Mouse (Mus musculus) erythroid progenitor cell, adult 5-6 weeks (primary cell): Measurements from ENCODE around the gene Zmynd10. TPM values are rescaled to one million over a fixed set of nuclear protein-coding genes. Genes with fewer than 3 reads are reported as not detected.

Source experiments
- ATAC-seq: replicated peaks from 2 replicates; pipeline ENCODE4 v1.8.0; 2016; ENCODE audit warnings: moderate number of reproducible peaks, mild to moderate bottlenecking, moderate TSS enrichment, inconsistent platforms; ENCODE audit not compliant: poor library complexity, low FRiP score, severe bottlenecking
- total RNA-seq, 2 experiments: library from RNA; stranded (forward) in 1 of 2; stranded (reverse) in 1 of 2; fragments of 150-400 nt in 1 of 2; fragments of 186-747, 209-891 nt in 1 of 2; gene quantifications; 2 replicates each; pipeline versions ENCODE4 v1.2.3 to v1.2.4; 2015 to 2017; ENCODE audit warnings: low replicate concordance in 2 of 2

The Zmynd10 gene
- total RNA-seq, 2 experiments from 2014 or later = not detected

DNA sequence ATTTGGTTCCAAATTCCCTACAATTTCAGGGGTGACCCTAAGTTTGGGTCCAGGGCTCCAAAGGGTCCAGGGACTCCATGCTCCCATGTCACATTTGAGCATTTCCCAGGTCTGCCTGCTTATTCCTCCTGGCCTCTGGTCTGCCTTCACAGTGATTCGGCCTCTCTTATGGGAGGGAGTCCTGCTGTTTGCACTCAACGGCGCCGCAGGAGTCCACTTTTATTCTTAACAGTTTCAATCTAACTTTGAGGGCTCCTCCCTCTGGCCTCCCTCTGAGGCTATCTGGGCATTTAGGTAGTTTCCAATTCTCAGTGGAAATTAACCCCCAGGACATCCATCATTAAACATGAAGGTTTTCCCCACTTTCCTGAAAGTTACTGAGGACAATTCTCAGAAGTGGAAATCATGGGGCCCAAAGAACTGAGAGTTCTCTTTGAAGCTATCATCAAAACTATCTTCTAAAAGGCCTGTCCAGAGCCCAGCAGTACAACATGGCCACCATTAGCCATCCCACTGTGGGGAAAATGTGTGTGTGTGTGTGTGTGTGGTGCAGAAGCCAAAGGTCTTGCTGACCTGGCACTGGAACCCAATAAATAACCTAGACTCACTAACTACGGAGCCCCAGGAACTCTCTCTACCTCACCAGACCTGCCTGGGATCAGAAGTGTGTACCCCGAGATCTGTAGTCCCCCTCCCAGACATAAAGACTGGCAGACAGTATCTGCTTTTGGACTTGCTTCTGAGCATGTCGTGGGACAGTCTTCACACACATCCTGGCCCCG lies 47.4 kb downstream of the Zmynd10 start:
- no peak for ATAC-seq

DNA sequence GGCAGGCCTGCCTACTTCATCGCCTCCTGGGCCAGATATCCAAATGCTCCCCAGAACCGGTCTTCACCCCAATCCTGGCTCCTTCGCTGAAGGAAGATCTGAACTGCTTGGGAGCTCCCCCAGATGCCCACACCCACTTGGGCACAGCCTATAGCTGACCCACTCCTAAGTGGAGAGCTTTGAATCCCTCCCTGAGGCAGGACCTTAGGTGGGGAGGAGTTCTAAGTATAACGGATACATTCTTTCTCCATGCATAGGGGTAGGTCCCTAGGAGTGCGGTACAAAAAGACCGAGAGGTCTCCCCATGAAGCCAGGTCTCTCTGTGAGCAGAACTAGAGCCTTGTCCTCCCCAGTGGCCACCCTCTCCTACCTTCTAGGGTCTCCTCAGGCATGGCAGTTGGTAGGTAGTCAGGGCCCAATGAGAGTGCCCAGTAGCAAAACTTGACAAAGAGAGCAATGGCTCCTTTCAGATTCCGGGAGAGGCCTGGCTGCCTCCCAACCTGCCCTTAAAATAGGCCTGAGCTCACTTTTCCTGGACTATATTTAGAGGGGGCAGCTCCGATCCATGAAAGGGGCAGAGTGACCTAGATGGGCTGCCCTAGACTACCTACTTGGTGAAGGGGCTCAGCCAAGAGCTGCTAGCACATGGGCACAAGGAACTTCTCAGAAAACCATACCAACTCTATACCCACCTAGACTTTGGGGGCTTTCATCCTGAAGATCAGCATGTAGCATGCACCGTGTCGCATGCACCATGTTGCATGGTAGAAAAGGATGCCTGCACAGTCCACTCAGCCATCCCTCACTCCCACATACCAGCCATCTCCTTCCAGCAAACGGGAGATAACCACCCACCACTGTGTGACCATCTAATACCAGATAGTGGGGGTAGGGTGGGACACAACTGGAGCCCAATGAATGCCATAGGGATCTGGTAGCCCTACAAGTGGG lies 49.8 kb downstream of the Zmynd10 start:
- ATAC-seq = no peak

DNA sequence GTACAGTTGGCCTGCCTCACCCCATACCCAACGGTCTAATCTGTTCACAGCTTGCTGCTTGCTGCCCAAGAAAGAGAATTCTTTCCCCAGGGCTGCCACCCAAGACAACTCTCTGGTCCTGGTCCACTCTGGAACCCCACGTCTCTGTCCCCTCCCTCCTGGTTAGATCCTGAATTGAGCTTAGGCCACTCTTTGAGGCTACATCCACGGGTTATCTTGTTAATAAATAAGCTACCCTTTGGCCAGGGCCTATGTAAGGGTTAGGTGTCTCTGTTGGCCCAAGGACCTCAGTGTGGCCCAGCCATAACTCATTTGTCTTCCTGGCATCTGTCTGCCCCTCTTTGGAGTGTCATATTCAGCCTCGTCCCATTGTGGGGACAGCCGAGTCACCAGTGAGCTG lies 51.3 kb downstream of the Zmynd10 start:
- no peak for ATAC-seq

DNA sequence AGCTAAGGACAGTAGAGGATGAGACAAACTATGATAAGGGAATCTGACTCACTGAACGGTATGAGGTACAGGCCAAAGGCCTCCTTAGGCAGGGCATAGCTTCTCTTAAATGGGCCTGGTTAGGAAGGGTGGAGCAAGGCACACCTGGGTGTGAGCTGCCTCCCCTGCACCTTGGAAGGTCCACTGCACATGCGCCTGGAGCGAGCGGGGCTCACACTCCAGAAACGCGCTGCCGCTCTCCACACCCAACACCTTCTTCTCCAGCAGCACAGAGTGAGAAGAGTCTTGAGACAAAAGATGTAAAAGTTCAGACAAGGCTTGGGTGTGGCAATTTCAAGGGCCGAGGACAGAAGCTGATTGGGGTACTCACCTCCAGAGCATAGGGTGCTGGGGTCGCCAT lies 52.3 kb downstream of the Zmynd10 start:
- ATAC-seq = no peak

DNA sequence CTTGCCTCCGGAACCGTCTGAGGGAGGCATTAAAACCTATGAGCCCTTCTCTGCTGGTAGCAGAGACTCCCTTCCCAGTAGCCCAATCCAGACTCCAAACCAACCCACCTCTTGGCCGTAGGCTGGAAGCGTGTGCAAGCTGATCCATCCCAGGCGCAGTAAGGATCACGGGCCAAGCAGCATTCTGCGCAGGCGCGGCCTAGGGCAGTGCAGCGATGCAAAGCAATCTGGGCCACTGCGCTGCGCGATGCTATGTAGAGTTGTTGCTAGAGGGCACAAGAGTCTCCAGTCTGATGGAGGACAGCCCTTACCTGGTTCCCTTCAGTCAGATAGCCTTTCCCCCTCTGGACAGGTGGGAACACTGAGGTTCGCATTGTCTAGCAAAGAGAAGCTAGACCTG lies 52.7 kb downstream of the Zmynd10 start:
- ATAC-seq = no peak

DNA sequence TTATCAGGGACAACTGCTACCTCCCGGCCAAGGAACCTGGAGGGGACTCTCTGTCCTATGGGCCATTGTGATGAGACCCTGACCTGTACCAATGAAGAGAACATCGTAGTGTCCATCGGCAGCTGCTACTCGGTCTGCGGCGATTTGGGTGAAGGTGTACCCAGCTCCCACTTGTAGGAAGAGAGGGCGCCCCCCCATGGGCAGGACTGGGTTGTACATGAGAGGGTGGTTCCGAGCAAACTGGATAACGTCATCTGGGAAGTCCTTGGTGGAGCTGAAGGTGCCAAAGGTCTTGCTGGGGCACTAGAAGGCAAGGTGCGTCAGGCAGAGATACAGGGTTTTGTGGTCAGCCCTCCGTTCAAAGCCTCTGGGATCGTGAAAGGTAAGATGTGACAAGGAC lies 53.6 kb downstream of the Zmynd10 start:
- ATAC-seq = no peak

Other genes starting within 250 kb of the Zmynd10 start
- not detected in 2 replicates for gene Hemk1, start 208.9 kb upstream of the Zmynd10 start, total RNA-seq (2015; ENCODE audit: low replicate concordance)
- gene Hemk1, start 208.9 kb upstream of the Zmynd10 start, total RNA-seq (2017; ENCODE audit: low replicate concordance) = 0.15 and 3.9 TPM in 2 replicates
- not detected in 2 replicates for gene 6430571L13Rik, start 206.7 kb upstream of the Zmynd10 start, total RNA-seq (2015; ENCODE audit: low replicate concordance)
- gene 6430571L13Rik, start 206.7 kb upstream of the Zmynd10 start, total RNA-seq (2017; ENCODE audit: low replicate concordance) = not detected in 2 replicates
- gene Cacna2d2, start 147.7 kb upstream of the Zmynd10 start, total RNA-seq (2015; ENCODE audit: low replicate concordance) = not detected in 2 replicates
- gene Cacna2d2, start 147.7 kb upstream of the Zmynd10 start, total RNA-seq (2017; ENCODE audit: low replicate concordance) = not detected in 2 replicates
- 0.72 and 3.8 TPM in 2 replicates for gene Tmem115, start 13.4 kb upstream of the Zmynd10 start, total RNA-seq (2015; ENCODE audit: low replicate concordance)
- 2.6 and 8.4 TPM in 2 replicates for gene Tmem115, start 13.4 kb upstream of the Zmynd10 start, total RNA-seq (2017; ENCODE audit: low replicate concordance)
- gene Cyb561d2, start 5.1 kb upstream of the Zmynd10 start, total RNA-seq (2015; ENCODE audit: low replicate concordance) = not detected in 2 replicates
- 1.8 and 2.9 TPM in 2 replicates for gene Cyb561d2, start 5.1 kb upstream of the Zmynd10 start, total RNA-seq (2017; ENCODE audit: low replicate concordance)
- gene Nprl2, start 5.1 kb upstream of the Zmynd10 start, total RNA-seq (2015; ENCODE audit: low replicate concordance) = 1.4 and 31.4 TPM in 2 replicates
- gene Nprl2, start 5.1 kb upstream of the Zmynd10 start, total RNA-seq (2017; ENCODE audit: low replicate concordance) = 1.1 and 1.2 TPM in 2 replicates
- gene Rassf1, start 4.3 kb downstream of the Zmynd10 start, total RNA-seq (2015; ENCODE audit: low replicate concordance) = 24.5 and 35.2 TPM in 2 replicates
- 31.4 and 31.7 TPM in 2 replicates for gene Rassf1, start 4.3 kb downstream of the Zmynd10 start, total RNA-seq (2017; ENCODE audit: low replicate concordance)
- gene Tusc2, start 16.0 kb downstream of the Zmynd10 start, total RNA-seq (2015; ENCODE audit: low replicate concordance) = 9.6 and 16.9 TPM in 2 replicates
- gene Tusc2, start 16.0 kb downstream of the Zmynd10 start, total RNA-seq (2017; ENCODE audit: low replicate concordance) = 8.9 and 19.1 TPM in 2 replicates
- 2.5 and 6.5 TPM in 2 replicates for gene Hyal2, start 20.6 kb downstream of the Zmynd10 start, total RNA-seq (2015; ENCODE audit: low replicate concordance)
- 0.30 and 4.5 TPM in 2 replicates for gene Hyal2, start 20.6 kb downstream of the Zmynd10 start, total RNA-seq (2017; ENCODE audit: low replicate concordance)
- gene Hyal1, start 29.6 kb downstream of the Zmynd10 start, total RNA-seq (2015; ENCODE audit: low replicate concordance) = 7.1 and 12.6 TPM in 2 replicates
- gene Hyal1, start 29.6 kb downstream of the Zmynd10 start, total RNA-seq (2017; ENCODE audit: low replicate concordance) = 8.0 TPM in 1 of 2 replicates, not detected in the other
- gene Naa80, start 31.6 kb downstream of the Zmynd10 start, total RNA-seq (2015; ENCODE audit: low replicate concordance) = 15.5 and 24.5 TPM in 2 replicates
- 12.3 and 17.7 TPM in 2 replicates for gene Naa80, start 31.6 kb downstream of the Zmynd10 start, total RNA-seq (2017; ENCODE audit: low replicate concordance)
- gene Hyal3, start 33.5 kb downstream of the Zmynd10 start, total RNA-seq (2015; ENCODE audit: low replicate concordance) = 4.2 and 8.6 TPM in 2 replicates
- gene Hyal3, start 33.5 kb downstream of the Zmynd10 start, total RNA-seq (2017; ENCODE audit: low replicate concordance) = 0.64 TPM in 1 of 2 replicates, not detected in the other
- gene Ifrd2, start 40.3 kb downstream of the Zmynd10 start, total RNA-seq (2015; ENCODE audit: low replicate concordance) = 206 and 249 TPM in 2 replicates
- gene Ifrd2, start 40.3 kb downstream of the Zmynd10 start, total RNA-seq (2017; ENCODE audit: low replicate concordance) = 122 and 166 TPM in 2 replicates
- gene Sema3b, start 61.9 kb downstream of the Zmynd10 start, total RNA-seq (2015; ENCODE audit: low replicate concordance) = not detected in 2 replicates
- gene Sema3b, start 61.9 kb downstream of the Zmynd10 start, total RNA-seq (2017; ENCODE audit: low replicate concordance) = not detected in 2 replicates
- 382 and 420 TPM in 2 replicates for gene Gnai2, start 88.1 kb downstream of the Zmynd10 start, total RNA-seq (2015; ENCODE audit: low replicate concordance)
- gene Gnai2, start 88.1 kb downstream of the Zmynd10 start, total RNA-seq (2017; ENCODE audit: low replicate concordance) = 334 and 357 TPM in 2 replicates
- gene Slc38a3, start 122.2 kb downstream of the Zmynd10 start, total RNA-seq (2015; ENCODE audit: low replicate concordance) = not detected in 2 replicates
- gene Slc38a3, start 122.2 kb downstream of the Zmynd10 start, total RNA-seq (2017; ENCODE audit: low replicate concordance) = not detected in 2 replicates
- not detected in 2 replicates for gene Gnat1, start 132.4 kb downstream of the Zmynd10 start, total RNA-seq (2015; ENCODE audit: low replicate concordance)
- 1.9 TPM in 1 of 2 replicates, not detected in the other for gene Gnat1, start 132.4 kb downstream of the Zmynd10 start, total RNA-seq (2017; ENCODE audit: low replicate concordance)
- gene Sema3f, start 163.2 kb downstream of the Zmynd10 start, total RNA-seq (2015; ENCODE audit: low replicate concordance) = not detected in 2 replicates
- not detected in 2 replicates for gene Sema3f, start 163.2 kb downstream of the Zmynd10 start, total RNA-seq (2017; ENCODE audit: low replicate concordance)
- 269 and 283 TPM in 2 replicates for gene Rbm5, start 223.7 kb downstream of the Zmynd10 start, total RNA-seq (2015; ENCODE audit: low replicate concordance)
- 374 and 383 TPM in 2 replicates for gene Rbm5, start 223.7 kb downstream of the Zmynd10 start, total RNA-seq (2017; ENCODE audit: low replicate concordance)